Mouse (Mus musculus) heart, adult 2 months (tissue): Measurements from ENCODE around the gene Golgb1. TPM values are rescaled to one million over a fixed set of nuclear protein-coding genes. Genes with fewer than 3 reads are reported as not detected.
A peak's percentile ranks its signal among the peaks of the same experiment; 100 is the strongest.

Experiments
- DNase-seq, 2 experiments: peaks; one replicate each; pipeline ENCODE4 v3.0.0; 2021
- H3K27ac ChIP-seq: fragments of 200-600 bp; 2 replicates; pipeline ENCODE4 v1.8.1; 2022
- H3K27me3 ChIP-seq: fragments of 200-500 bp; 2 replicates; pipeline ENCODE4 v1.6.1; 2012; ENCODE audit warnings: mild to moderate bottlenecking, low read length, inconsistent platforms, mixed read lengths; ENCODE audit not compliant: control insufficient read depth, insufficient read depth
- H3K36me3 ChIP-seq: fragments of 200-500 bp; 2 replicates; pipeline ENCODE4 v1.6.1; 2012; ENCODE audit warnings: low read length, inconsistent platforms; ENCODE audit not compliant: control insufficient read depth, insufficient read depth
- H3K4me1 ChIP-seq: fragments of 200-500 bp; 2 replicates; pipeline ENCODE4 v1.6.1; 2011; ENCODE audit warnings: low read length; ENCODE audit not compliant: control insufficient read depth, insufficient read depth
- H3K4me3 ChIP-seq: fragments of 200-600 bp; 2 replicates; pipeline ENCODE4 v1.8.1; 2022
- H3K79me2 ChIP-seq: fragments of 200-500 bp; replicated peaks from 2 replicates; pipeline ENCODE4 v1.6.1; 2012; ENCODE audit warnings: mild to moderate bottlenecking, inconsistent platforms, low read length, moderate library complexity, mixed read lengths; ENCODE audit not compliant: control insufficient read depth, insufficient read depth
- H3K9ac ChIP-seq: fragments of 200-500 bp; 2 replicates; pipeline ENCODE4 v1.6.1; 2012; ENCODE audit warnings: low read depth, mild to moderate bottlenecking, control low read depth, inconsistent platforms, low read length, mixed read lengths
- CTCF ChIP-seq: fragments of 200-600 bp; IDR thresholded peaks from 2 replicates; pipeline ENCODE4 v1.8.1; 2022; ENCODE audit warnings: antibody characterized with exemption, mild to moderate bottlenecking, moderate library complexity
- EP300 ChIP-seq: fragments of 200-500 bp; IDR thresholded peaks from 2 replicates; pipeline ENCODE4 v1.6.1; 2011; ENCODE audit warnings: low read depth, low read length, control low read depth; ENCODE audit not compliant: insufficient read depth
- POLR2A ChIP-seq: fragments of 200-500 bp; IDR thresholded peaks from 2 replicates; pipeline ENCODE4 v1.6.1; 2011; ENCODE audit warnings: mild to moderate bottlenecking, low read depth, low read length, control low read depth; ENCODE audit not compliant: insufficient read depth
- WGBS: fragments of 180-500 bp; shearing (Covaris S2); methylation state at CpG from one replicate; pipeline ENCODE4 v1.1.7; 2018; 5-methylcytosine and 5-hydroxymethylcytosine counted together
- intact Hi-C: fragments of 180-260 bp; cut with DNase I; formaldehyde crosslinking; loops from one replicate; pipeline ENCODE4 v1.15.1; 2025
- polyA plus RNA-seq: library from polyadenylated mRNA; depleted of rRNA; stranded (reverse); fragments of >200 nt; gene quantifications from 2 replicates; pipeline ENCODE4 v1.2.3, GENCODE M21; 2012
- total RNA-seq, 2 experiments: library from RNA; stranded (reverse); gene quantifications; 2 replicates each; pipeline ENCODE4 v1.2.3; 2021

Golgb1 gene
- total and polyA plus RNA-seq, 3 experiments: 27.7 to 52.1 (median 41.6) TPM

GRCm38 (mm10) chr16:36932546-36932945 is 57.6 kb downstream of the Golgb1 start:
- Histone ChIP-seq H3K27me3 (no peaks in the 10 kb centered on the region), H3K27ac (no peak overlapping the region), H3K79me2 (no peaks in the 10 kb centered on the region), H3K9ac (no peak overlapping the region), H3K36me3 (peaks cover 5% of the 10 kb centered on the region), H3K4me1 (peaks cover 10% of the 10 kb centered on the region), H3K4me3 (no peak overlapping the region)
- intact Hi-C loops: loop anchor here (5.0 kb wide), 1 partner anchor 55 kb away; the partner anchor contains the start of genes Eaf2 and Golgb1
- 90% methylated on average over 6 of the region's 6 CpGs for WGBS
- TF ChIP-seq POLR2A (no peak), EP300 (no peak), CTCF (no peak)
- DNase-seq: no peak

- H3K4me3 ChIP-seq: peak overlapping the region; percentile 39; the same call in 1 of the 2 replicates
Observed at GRCm38 (mm10) chr16:36934131-36934840, 59.3 kb downstream of the Golgb1 start.

DNA sequence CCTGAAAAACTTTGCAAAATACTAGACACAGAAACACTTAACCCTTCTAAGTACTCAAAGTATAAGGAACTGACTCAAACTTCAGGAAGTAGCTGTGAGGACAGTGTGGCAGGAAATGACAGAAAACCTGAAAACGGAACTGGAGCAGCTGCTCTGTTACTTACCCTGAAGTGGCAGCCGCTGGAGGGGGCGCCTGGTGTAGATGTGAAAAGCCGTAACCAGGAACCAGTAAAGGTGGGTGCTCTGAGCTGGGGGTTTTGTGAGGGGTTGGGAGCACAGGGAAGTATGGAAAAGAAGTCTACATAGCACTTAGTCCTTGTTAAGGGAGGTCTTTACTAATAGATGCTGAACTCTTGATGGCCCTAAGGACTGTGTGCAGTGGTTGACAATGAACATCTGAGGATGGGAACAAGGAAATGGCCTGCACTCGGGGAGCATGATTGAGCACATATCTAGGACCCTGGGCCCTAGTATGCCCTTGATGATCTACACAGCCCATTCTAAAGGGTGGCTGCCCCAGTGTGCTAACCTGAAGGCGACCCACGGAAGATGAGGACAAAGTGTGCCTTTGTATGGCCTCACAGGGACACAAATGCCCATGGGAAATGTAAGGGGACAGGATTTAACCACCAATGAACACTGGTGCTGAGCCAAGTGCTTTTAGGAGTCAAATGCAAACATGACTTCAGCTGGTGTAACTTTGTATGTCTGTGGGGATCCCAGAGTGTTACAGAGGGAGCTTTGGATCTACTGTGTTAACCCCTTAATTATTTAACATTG is 60.1 kb downstream of the Golgb1 start, which contains the start of gene Hcls1:
TSS of gene Hcls1 (plus strand) at position 143 of the 780 bp plus-strand sequence.
- intact Hi-C loops: loop anchor here (5.0 kb wide), 1 partner anchor 58 kb away; the partner anchor contains the start of genes Eaf2 and Golgb1
- peaks cover 5% of the 10 kb centered on the region for H3K36me3 ChIP-seq
- TF ChIP-seq EP300 (0 out of 2 replicates have a peak, but pooled peaks have one; percentile 12), CTCF (peak; percentile 29), POLR2A (peak; percentile 46; the same call in 1 of the 2 replicates)
- WGBS: 42% methylated on average over 7 of the region's 7 CpGs
- H3K27ac ChIP-seq: peak within 1 kb of the TSS; percentile 82
- peaks cover 10% of the 10 kb centered on the region for H3K4me1 ChIP-seq
- H3K79me2 ChIP-seq: no peaks in the 10 kb centered on the region
- H3K9ac ChIP-seq: peak within 1 kb of the TSS; percentile 14
- H3K27me3 ChIP-seq: no peaks in the 10 kb centered on the region
- peak within 1 kb of the TSS; percentile 39 for H3K4me3 ChIP-seq
- DNase-seq: peak; percentile 46 to 72

More at GRCm38 (mm10) chr16:36934131-36934840, 59.3 kb downstream of the Golgb1 start:
- DNase-seq: no peak
- Histone ChIP-seq H3K36me3 (peaks cover 5% of the 10 kb centered on the region), H3K9ac (peak overlapping the region; percentile 12; the same call in 1 of the 2 replicates), H3K79me2 (no peaks in the 10 kb centered on the region), H3K27ac (peak overlapping the region; percentile 82), H3K4me1 (peaks cover 10% of the 10 kb centered on the region), H3K27me3 (no peaks in the 10 kb centered on the region)
- intact Hi-C loops: loop anchor here (5.0 kb wide), 1 partner anchor 57 kb away; the partner anchor contains the start of genes Eaf2 and Golgb1
- WGBS: 14% methylated on average over 6 of the region's 6 CpGs
- peak; percentile 35; the same call in 1 of the 2 replicates for TF ChIP-seq POLR2A
- no peak for TF ChIP-seq EP300

DNA sequence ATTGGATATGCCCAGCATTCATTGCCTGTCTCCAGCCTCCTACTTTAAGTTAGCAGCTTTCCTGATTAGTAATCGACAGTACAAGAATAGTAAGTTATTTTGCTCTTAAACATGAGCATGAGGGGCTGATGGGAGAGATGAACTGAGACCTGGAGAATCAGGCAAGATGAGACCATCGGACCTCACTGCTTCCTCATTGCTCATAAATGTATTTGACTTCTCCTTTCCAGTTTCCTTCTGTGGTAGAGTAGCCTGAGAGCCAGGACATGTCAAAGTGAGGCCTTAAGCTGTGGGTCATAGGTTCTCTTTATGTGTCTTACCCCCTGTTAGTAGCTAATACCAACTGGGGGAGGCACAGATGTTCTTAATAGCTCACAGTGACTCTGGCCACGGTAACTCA is 60.9 kb downstream of the Golgb1 start:
- Histone ChIP-seq H3K4me1 (peaks cover 10% of the 10 kb centered on the region), H3K9ac (no peak overlapping the region), H3K79me2 (no peaks in the 10 kb centered on the region), H3K4me3 (peak overlapping the region; percentile 39; the same call in 1 of the 2 replicates), H3K27ac (peak overlapping the region; percentile 82), H3K27me3 (no peaks in the 10 kb centered on the region), H3K36me3 (peaks cover 5% of the 10 kb centered on the region)
- intact Hi-C loops: no loop called here
- WGBS: 69% methylated on average over 3 of the region's 3 CpGs
- TF ChIP-seq POLR2A: no peak
- TF ChIP-seq EP300: no peak
- no peak for TF ChIP-seq CTCF
- DNase-seq: no peak

DNA sequence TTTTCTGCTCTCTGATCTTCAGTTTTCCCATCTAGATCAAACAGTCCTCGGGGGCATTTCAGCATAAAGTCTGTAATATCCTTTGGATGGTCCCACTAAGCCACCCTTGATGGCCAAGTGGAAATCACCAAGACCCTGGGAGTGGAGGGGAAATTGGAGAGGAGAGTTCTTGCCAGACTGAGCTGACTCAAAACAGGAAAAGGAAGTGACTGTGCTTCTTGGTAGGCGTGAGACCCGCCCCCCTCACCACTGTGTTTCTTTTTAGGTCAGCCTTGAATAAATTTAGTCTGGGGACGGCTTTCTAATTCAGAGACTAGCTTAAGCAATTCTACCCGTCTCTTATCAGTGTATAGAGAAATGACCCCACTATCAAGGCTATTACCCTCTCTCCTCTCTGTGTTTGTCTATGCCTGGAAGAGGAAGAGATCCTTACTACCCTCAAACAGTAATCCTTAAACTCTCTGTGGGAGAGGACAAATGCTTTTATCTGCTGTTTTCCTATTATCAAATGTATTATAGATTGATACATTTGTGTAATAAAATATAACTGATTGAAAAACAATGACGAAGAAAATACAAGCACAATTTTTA is 66.3 kb downstream of the Golgb1 start:
- H3K36me3 ChIP-seq: peaks cover 5% of the 10 kb centered on the region
- peak overlapping the region; percentile 71 for H3K27ac ChIP-seq
- H3K79me2 ChIP-seq: no peaks in the 10 kb centered on the region
- H3K27me3 ChIP-seq: no peaks in the 10 kb centered on the region
- intact Hi-C loops: no loop called here
- 34% methylated on average over 6 of the region's 6 CpGs for WGBS
- H3K4me1 ChIP-seq: peaks cover 4% of the 10 kb centered on the region
- H3K4me3 ChIP-seq: peak overlapping the region; percentile 7; the same call in 1 of the 2 replicates
- no peak for TF ChIP-seq CTCF
- TF ChIP-seq POLR2A: peak; percentile 31; the same call in 1 of the 2 replicates
- TF ChIP-seq EP300: no peak
- no peak overlapping the region for H3K9ac ChIP-seq
- peak in 1 of 2 experiments; percentile 66 for DNase-seq
